Mouse (Mus musculus) spleen, postnatal 4 days (tissue): ENCODE data around the gene H2-Oa.

Source experiments
- DNase-seq, 2 experiments: peaks; one replicate each; pipeline ENCODE4 v3.0.0; 2022; ENCODE audit warnings: low spot score in 2 of 2

H2-Oa gene

DNA sequence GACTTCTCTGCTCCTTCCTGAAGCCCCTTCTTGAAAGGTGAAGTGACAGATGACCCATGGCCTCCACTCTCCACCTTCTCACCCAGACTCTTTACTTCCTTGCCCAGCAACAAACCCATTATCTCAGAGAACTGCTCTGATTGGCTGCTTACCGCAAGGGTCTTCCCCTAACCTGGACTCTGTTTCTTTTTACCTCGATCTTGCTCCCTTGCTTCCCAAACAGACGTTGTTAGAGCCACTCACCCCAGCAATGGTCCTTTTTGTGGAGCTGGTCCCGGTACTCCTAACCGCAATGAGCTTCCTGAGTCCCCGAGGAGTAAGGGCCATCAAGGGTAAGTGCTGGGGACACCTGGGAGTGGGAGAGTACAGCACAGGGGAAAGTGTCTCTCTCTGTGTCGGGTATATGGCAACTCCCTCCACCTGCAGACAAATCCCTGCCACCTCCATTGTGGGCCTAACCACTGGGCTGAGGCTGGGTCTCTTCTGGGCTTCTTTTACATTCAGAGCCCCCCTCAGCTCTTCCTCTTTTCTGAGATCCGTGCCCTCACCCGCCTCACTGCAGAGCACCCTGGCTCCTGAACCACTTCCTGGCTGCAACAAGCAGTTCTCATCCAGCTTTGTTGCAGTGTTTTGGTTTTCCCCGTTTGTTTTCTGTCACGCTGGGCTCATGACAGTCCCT is at the start of gene H2-Oa:
Gene H2-Oa (plus strand): TSS at position 144 of the 679 bp plus-strand sequence.
- DNase-seq, result peak in 1 of 2 experiments; percentile 30

DNA sequence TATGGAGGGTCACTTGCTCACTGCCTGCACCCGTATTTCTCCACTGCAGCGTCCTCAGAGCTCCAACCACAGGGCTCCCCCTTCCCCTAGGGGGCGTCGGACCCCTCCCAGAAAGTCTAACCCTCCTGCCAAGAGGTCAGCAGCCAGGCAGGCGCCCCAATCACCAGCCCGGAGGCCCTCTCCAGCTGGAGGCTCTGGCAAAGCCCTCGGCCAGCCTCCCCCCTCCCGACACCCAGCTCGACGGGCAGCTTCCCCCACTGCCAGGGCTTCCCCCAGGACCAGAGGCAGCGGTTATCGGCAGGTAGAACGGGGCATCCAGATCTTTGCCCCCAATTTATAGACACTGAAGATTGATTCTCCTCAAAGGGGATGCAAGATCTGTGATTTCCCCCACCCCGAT is 46.2 kb upstream of the H2-Oa start:
- DNase-seq, result no peak

DNA sequence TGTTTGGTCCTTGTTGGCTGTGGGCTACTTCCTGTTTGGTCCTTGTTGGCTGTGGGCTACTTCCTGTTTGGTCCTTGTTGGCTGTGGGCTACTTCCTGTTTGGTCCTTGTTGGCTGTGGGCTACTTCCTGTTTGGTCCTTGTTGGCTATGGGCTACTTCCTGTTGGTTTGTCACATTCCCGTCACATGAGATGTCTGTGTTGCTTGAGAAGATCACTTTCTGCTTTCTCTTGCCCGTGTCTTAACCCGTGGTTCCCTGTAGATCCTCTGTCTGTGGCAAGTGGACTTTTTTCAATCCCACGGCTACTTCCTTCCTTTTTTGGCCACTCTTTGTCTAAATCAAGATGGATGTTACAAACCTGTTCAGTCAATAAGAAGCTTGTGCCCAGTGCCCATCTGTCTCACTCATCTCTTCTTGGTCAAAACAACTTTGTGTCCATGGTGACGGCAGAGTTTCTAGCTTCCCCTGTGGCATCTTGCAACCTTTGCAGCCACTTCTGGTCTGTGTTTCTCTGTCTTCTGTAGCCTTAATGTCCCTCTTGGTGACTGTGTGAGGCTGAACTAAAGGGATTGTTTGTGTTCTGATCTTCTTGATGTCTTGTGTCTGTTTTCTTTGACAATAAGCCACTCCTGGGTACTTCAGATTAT is 44.6 kb upstream of the H2-Oa start:
- DNase-seq, result no peak

DNA sequence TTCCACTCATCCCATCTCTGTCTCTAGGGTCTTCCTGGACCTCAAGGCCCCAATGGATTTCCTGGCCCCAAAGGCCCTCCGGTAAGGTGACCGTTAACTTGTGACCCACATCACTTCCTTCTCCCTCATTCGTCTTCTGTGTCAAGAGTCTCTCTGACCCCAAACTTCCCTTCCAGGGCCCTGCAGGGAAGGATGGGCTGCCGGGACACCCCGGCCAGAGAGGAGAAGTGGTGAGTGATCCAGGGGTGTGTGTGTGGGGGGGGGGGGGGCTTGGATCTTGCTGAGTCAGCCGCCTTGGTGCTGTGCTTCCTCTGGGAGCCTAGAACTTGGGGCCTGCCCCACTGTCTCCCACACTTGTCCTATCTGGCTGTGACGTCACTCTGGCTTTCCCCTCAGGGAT is 34.9 kb upstream of the H2-Oa start:
- no peak for DNase-seq

- DNase-seq, result no peak
These were observed 23.3 kb upstream of the H2-Oa start for GRCm38 (mm10) chr17:34068864-34069263.

- no peak for DNase-seq
These were observed 20.0 kb upstream of the H2-Oa start for GRCm38 (mm10) chr17:34072091-34072490.

GRCm38 (mm10) chr17:34075271-34075670 is 16.9 kb upstream of the H2-Oa start:
- peak; percentile 74 to 88 for DNase-seq

DNA sequence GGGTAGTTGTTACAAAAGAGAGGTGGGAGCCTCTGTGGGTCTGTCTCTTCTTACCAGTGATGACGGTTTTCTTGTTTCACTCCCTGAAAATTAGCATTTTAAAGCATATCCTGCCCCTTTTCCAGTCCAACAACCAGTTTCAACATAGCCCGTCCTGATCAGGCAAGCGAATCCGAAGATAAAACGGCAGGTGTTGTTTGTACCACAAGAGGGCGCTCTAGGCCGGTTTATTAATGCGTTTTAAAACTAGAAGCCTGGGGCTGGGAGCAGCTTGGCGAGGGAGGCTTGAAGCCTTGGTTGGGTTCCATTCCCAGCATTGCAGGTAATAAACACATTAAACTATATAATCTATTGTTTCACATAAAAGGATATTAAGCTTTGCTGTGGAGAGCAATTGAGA is 14.6 kb upstream of the H2-Oa start:
- peak; percentile 70 to 87 for DNase-seq

GRCm38 (mm10) chr17:34078148-34078547 is 14.0 kb upstream of the H2-Oa start:
- no peak for DNase-seq

- no peak for DNase-seq
These were observed 13.1 kb upstream of the H2-Oa start for GRCm38 (mm10) chr17:34079002-34079401.

DNA sequence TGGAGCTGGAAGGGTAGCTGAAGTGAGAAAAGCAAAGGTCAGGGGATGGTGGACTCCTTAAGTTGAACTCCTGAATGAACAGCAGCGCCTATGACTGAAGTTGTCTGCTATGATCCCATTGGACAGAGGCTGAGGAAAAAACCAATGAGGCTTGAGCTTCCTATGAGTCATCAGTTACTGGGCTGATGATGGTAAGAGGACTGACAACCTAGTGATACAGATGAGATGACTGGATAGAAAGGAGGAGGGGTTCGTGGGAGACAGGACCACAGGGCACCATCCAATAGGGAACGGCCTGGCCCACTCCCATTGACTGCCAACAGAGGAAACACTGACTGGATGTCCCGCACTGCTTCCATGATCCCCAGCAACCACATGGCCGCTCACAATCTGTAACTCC is 12.5 kb upstream of the H2-Oa start:
- no peak for DNase-seq

GRCm38 (mm10) chr17:34083104-34083503 is 9.0 kb upstream of the H2-Oa start:
- DNase-seq, result no peak

GRCm38 (mm10) chr17:34087386-34087785 is 4.8 kb upstream of the H2-Oa start:
- DNase-seq, result no peak

- DNase-seq, result no peak
These were observed 4.0 kb upstream of the H2-Oa start for GRCm38 (mm10) chr17:34088124-34088523.

DNA sequence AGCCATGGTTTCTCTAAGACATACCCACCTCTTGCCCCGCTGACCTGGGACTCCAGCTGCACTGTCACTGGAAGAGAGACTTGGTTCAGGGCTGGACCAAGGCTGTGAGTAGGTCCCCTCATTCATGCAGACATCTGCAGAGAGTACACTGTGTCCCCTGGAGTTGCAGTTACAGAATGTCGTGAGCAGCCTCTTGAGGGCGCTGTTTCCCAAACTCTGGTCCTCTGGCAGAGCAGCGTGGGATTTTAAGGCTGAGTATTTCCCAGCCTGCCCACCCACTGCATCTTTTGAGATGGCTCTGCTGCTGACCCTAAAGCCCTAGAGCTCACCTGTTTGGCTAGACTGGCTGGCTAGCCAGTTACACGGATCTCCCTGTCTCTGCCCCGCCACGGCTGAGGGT is 1.2 kb upstream of the H2-Oa start:
- peak; percentile 48 to 84 for DNase-seq

DNA sequence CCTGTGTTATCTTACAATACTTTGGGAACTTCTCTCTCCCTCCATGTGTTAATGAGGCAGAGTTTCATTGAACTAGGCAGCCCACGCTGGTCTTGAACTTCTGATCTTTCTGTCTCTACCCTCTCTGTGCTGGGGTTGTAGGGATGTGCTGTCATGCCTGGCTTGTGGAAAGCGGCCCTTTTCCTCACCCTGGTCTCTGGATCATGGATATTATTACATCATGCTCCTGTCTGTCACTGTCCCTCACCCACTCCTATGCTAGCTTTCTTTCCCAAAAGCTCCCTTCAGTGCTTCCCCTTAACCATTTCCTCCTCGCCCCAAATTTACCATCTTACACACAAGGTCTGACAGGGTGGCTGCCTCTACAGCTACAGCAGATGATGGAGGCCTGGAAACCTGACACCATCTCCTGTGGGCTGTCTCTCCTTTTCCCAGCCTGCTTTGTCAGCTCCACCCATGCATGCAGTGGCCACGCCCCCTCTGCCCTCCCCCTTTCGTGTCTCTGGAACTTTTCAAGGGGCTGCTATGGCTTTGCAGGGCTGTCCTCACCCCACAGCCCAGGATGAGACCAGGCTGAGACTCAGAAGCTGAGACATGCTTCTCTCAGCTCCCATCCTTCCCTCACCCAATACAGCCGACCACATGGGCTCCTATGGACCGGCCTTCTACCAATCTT is 1.2 kb downstream of the H2-Oa start:
- peak in 1 of 2 experiments; percentile 46 for DNase-seq

DNA sequence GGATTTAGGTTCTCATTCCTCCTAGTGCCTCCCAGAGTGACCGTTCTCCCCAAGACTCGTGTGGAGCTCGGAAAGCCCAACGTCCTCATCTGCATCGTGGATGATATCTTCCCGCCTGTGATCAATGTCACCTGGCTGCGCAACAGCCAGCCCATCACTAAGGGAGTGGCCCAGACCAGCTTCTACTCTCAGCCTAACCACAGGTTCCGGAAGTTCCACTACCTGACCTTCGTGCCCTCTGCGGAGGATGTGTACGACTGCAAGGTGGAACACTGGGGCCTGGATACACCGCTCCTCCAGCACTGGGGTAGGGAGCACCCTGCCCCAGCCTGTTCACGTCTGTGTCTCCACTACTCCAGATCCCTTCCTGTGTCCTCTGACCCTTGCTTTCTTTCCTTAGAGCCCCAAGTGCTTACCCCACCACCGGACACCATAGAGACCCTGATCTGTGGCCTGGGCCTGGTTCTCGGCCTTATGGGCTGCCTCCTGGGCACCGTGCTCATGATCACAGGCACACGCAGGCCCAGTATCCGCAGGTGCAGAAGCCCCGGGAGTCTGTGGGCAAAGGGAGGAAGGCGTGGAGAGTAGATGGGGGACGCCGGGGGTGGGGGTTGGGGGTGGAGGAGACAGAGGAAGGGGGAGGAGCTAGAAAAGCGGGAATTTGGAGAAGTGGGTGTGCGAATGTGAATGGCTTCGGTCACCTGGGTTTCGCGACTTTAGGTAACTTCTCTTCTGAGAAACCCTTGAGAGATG is 2.3 kb downstream of the H2-Oa start:
- DNase-seq, result no peak

GRCm38 (mm10) chr17:34096497-34097010 is 4.4 kb downstream of the H2-Oa start:
- no peak for DNase-seq

- no peak for DNase-seq
These were observed 5.1 kb downstream of the H2-Oa start for GRCm38 (mm10) chr17:34097272-34097671.

DNA sequence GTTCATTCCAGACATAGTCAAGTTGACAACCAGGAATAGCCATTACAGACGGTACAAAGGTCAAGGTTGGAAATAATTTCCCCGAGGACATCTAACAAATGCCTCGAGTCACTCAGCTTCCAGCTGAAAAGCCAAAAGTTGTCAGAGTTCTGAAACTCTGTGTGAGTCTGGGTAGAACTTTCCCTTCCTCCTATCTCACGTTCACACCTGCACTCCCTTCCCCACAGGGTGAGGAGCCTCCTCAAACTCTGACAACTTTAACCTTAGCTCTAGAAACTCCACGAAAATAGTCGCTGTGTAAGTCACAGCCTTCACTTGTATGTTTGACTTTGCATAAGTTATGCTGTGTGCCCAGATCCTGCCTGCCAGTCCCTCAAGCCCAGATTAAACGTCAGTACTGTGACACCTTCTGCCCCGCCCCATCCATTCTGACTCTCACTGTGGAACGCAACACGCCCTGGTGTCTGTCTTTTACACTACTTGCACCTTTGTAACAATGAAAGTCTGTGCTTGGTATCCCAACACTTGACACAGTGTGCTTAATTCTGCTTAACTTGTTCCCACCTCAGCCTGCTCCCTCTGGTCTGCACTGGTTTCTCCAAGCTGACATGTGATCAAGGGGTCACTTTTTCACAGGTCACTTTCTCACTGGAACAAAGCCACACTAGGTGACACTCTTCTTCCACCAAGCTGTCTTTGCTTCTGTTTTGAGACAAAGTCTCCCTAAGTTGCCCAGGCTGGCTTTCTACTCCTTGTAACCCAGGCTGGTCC is 6.8 kb downstream of the H2-Oa start:
- no peak for DNase-seq

DNA sequence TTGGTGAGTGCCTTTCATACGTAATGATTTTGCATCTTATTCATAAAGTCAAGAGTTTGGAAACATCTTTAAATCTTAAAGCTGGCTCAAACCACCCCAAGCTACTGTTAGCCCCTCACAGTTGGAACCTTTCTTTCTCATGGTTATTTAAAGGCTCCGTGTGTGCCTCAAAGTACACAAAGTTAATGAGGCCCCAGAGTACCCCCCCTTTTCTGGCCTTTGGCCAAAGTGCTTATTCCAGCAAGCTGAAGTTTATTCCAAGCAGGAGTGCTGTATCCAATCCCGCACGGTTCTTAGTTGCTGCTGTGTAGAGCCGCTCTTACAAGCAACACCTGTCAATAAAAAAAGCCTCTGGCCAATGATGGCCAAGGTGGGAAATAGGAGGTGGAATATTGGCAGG is 7.4 kb downstream of the H2-Oa start:
- no peak for DNase-seq
